Mouse (Mus musculus): ENCODE measurements around the gene Hoxd13. TPM values are rescaled to one million over a fixed set of nuclear protein-coding genes. Genes with fewer than 3 reads are reported as not detected.

The Hoxd13 gene
- polyA plus RNA-seq, 2 experiments: 54.6 to 109 TPM

DNA sequence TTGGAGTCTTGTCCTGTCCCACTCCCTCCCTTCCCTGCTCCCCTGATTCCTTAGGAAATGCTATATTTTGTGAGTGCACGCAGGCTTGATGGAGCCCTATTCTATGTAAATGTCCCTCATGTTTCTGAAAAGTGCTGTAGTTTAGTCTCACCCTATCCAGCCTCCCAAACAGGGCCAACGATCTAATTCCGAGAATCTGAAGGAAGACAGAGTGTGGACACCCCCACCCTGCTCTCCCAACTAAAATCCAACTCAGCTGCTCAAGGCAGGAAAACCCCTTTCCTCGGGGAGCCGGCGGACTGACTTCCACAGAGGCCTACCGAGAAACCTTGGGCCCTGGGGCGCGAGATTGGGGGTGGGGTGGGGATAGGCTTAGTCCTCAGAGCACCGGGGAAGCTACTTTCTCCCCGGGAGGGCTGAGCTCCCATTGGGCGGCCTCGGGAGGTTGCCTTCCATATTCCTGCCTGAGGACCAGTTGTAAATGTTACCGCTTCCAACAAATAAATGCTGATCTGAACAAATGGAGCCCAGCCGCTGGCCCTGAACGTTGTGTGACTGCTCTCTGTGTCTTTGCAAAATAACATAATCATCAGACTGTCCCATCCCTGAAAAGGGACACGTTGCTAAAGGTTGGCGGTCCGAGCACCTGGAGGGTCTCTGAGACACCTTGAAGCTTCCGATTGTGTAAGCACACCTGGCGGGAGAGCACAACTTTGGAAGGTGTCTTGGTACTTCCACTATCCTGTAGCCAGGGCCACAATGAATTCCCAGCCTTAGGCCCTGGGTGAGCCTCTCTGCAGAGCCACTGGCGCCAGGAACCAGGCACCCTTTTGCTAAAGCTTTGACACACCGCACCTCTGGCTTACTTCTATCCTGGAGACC, 31.8 kb downstream of the Hoxd13 start:
- 17% methylated on average over 23 of the region's 23 CpGs for WGBS
- no peak for TF ChIP-seq POLR2A (IDR thresholded peaks at IDR 0.05; ENCODE audit: borderline replicate concordance, extremely low read depth, insufficient read depth, insufficient read length)
- Histone ChIP-seq H3K9ac (ENCODE audit: low read depth, low read length, severe bottlenecking) (peak overlapping the region; percentile 86; the same call in 1 of the 2 replicates), H3K4me1 (ENCODE audit: control insufficient read depth, insufficient read depth, low read length) (peaks cover 33% of the 10 kb centered on the region), H3K36me3 (ENCODE audit: control insufficient read depth, insufficient read depth, low read length) (peaks cover 6% of the 10 kb centered on the region), H3K27me3 (ENCODE audit: control insufficient read depth, insufficient read depth, low read length) (peaks cover 68% of the 10 kb centered on the region), H3K9me3 (ENCODE audit: control insufficient read depth, low read length) (no peaks in the 10 kb centered on the region), H3K4me2 (replicated peaks; ENCODE audit: low read depth, low read length, severe bottlenecking) (peak overlapping the region; percentile 96), H3K4me3 (replicated peaks; ENCODE audit: low read length) (peak overlapping the region; percentile 55), H3K27ac (replicated peaks; ENCODE audit: low read depth, low read length) (no peak overlapping the region)
- ATAC-seq (ENCODE audit: low FRiP score, low read depth) (no peak), DNase-seq (ENCODE audit: low spot score) (no peak)

DNA sequence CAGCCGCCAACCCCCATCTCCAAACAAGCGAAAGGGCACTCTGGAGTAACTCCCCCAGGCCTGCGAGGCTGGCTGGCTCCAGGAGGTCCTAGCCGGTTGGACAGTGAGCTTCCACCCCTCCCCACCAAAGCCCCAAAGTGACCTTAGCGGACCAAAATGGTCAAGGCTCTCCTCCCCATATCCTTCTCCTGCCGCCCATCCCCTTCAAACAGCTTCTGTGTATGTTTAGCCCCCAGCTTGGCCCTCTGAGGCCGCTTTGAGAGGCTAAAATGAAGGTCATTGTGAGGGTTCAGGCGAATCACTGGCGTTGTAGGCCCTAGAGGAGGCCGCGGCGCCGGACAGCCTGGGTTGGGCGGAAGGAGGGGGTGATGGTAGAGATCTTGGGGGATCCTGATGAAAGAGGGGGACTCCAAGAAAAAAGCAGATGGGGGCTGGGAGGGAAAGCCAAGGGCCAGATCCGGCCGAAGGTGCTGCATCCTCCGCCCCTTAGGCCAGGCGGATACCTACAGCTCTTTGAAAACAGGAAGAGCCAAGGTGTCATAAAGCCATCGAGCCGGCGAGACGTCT, 32.5 kb downstream of the Hoxd13 start:
- Histone ChIP-seq H3K4me1 (ENCODE audit: control insufficient read depth, insufficient read depth, low read length) (peaks cover 29% of the 10 kb centered on the region), H3K9me3 (ENCODE audit: control insufficient read depth, low read length) (no peaks in the 10 kb centered on the region), H3K4me2 (replicated peaks; ENCODE audit: low read depth, low read length, severe bottlenecking) (peak overlapping the region; percentile 6; the same call in 1 of the 2 replicates), H3K4me3 (replicated peaks; ENCODE audit: low read length) (no peak overlapping the region), H3K9ac (ENCODE audit: low read depth, low read length, severe bottlenecking) (no peak overlapping the region), H3K27ac (replicated peaks; ENCODE audit: low read depth, low read length) (no peak overlapping the region), H3K36me3 (ENCODE audit: control insufficient read depth, insufficient read depth, low read length) (peaks cover under 1% of the 10 kb centered on the region; the same call in 1 of the 2 replicates), H3K27me3 (ENCODE audit: control insufficient read depth, insufficient read depth, low read length) (peaks cover 63% of the 10 kb centered on the region)
- no peak for DNase-seq (ENCODE audit: low spot score)
- ATAC-seq (ENCODE audit: low FRiP score, low read depth): no peak
- 19% methylated on average over 22 of the region's 22 CpGs for WGBS
- TF ChIP-seq POLR2A (IDR thresholded peaks at IDR 0.05; ENCODE audit: borderline replicate concordance, extremely low read depth, insufficient read depth, insufficient read length): no peak

GRCm38 (mm10) chr2:74701949-74702819, 34.1 kb downstream of the Hoxd13 start:
- DNase-seq (ENCODE audit: low spot score): peak; percentile 82
- Histone ChIP-seq H3K9ac (ENCODE audit: low read depth, low read length, severe bottlenecking) (no peak overlapping the region), H3K36me3 (ENCODE audit: control insufficient read depth, insufficient read depth, low read length) (no peaks in the 10 kb centered on the region), H3K27me3 (ENCODE audit: control insufficient read depth, insufficient read depth, low read length) (peaks cover 68% of the 10 kb centered on the region), H3K4me1 (ENCODE audit: control insufficient read depth, insufficient read depth, low read length) (peaks cover 15% of the 10 kb centered on the region), H3K27ac (replicated peaks; ENCODE audit: low read depth, low read length) (no peak overlapping the region), H3K4me2 (replicated peaks; ENCODE audit: low read depth, low read length, severe bottlenecking) (peak overlapping the region; percentile 34; the same call in 1 of the 2 replicates), H3K4me3 (replicated peaks; ENCODE audit: low read length) (no peak overlapping the region), H3K9me3 (ENCODE audit: control insufficient read depth, low read length) (no peaks in the 10 kb centered on the region)
- no peak for ATAC-seq (ENCODE audit: low FRiP score, low read depth)
- WGBS: 11% methylated on average over 17 of the region's 17 CpGs
- no peak for TF ChIP-seq POLR2A (IDR thresholded peaks at IDR 0.05; ENCODE audit: borderline replicate concordance, extremely low read depth, insufficient read depth, insufficient read length)

GRCm38 (mm10) chr2:74702820-74703219, 34.7 kb downstream of the Hoxd13 start:
- Histone ChIP-seq H3K4me1 (ENCODE audit: control insufficient read depth, insufficient read depth, low read length) (peaks cover 15% of the 10 kb centered on the region), H3K9me3 (ENCODE audit: control insufficient read depth, low read length) (no peaks in the 10 kb centered on the region), H3K4me2 (replicated peaks; ENCODE audit: low read depth, low read length, severe bottlenecking) (no peak overlapping the region), H3K27ac (replicated peaks; ENCODE audit: low read depth, low read length) (no peak overlapping the region), H3K4me3 (replicated peaks; ENCODE audit: low read length) (no peak overlapping the region), H3K36me3 (ENCODE audit: control insufficient read depth, insufficient read depth, low read length) (no peaks in the 10 kb centered on the region), H3K9ac (ENCODE audit: low read depth, low read length, severe bottlenecking) (no peak overlapping the region), H3K27me3 (ENCODE audit: control insufficient read depth, insufficient read depth, low read length) (peaks cover 75% of the 10 kb centered on the region)
- no peak for DNase-seq (ENCODE audit: low spot score)
- TF ChIP-seq POLR2A (IDR thresholded peaks at IDR 0.05; ENCODE audit: borderline replicate concordance, extremely low read depth, insufficient read depth, insufficient read length): no peak
- WGBS: 18% methylated on average over 6 of the region's 6 CpGs
- no peak for ATAC-seq (ENCODE audit: low FRiP score, low read depth)

DNA sequence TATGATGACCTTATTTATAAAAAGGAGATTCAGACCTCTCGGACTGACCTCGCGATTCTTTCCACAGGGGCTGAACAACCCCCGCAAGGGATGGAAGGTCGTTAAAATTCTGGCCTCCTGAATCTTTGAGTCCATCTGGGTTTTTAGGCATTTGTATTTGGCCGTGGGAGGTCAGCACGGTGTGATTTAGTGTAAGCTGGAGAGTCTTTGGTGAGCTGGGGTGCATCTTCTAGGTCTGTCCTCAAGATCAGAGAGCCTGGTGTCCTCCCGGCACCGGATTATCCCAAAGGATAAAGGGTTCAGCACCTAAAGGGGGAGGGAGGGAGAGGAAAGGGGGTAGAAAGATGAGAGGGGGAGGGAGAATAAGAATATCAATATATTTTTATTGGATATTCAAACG, 35.2 kb downstream of the Hoxd13 start:
- ATAC-seq (ENCODE audit: low FRiP score, low read depth) (no peak), DNase-seq (ENCODE audit: low spot score) (no peak)
- peaks cover 79% of the 10 kb centered on the region for H3K27me3 ChIP-seq (ENCODE audit: control insufficient read depth, insufficient read depth, low read length)
- H3K36me3 ChIP-seq (ENCODE audit: control insufficient read depth, insufficient read depth, low read length): no peaks in the 10 kb centered on the region
- WGBS: 11% methylated on average over 10 of the region's 10 CpGs
- H3K4me1 ChIP-seq (ENCODE audit: control insufficient read depth, insufficient read depth, low read length): peaks cover 12% of the 10 kb centered on the region
- H3K4me3 ChIP-seq (replicated peaks; ENCODE audit: low read length): no peak overlapping the region
- H3K9ac ChIP-seq (ENCODE audit: low read depth, low read length, severe bottlenecking): no peak overlapping the region
- no peak for TF ChIP-seq POLR2A (IDR thresholded peaks at IDR 0.05; ENCODE audit: borderline replicate concordance, extremely low read depth, insufficient read depth, insufficient read length)
- no peak overlapping the region for H3K27ac ChIP-seq (replicated peaks; ENCODE audit: low read depth, low read length)
- H3K9me3 ChIP-seq (ENCODE audit: control insufficient read depth, low read length): no peaks in the 10 kb centered on the region
- H3K4me2 ChIP-seq (replicated peaks; ENCODE audit: low read depth, low read length, severe bottlenecking): no peak overlapping the region
